Mouse (Mus musculus): ENCODE measurements around the gene Ranbp3l. TPM values are rescaled to one million over a fixed set of nuclear protein-coding genes. Genes with fewer than 3 reads are reported as not detected.

Gene Ranbp3l
- polyA plus RNA-seq (2021), result 7.7 TPM

- in situ Hi-C loops (cut with MboI; ENCODE audit: low pct_unique_long_range_greater_than_20kb), result no loop called here
- POLR2A ChIA-PET, result no interaction called here
- peak; percentile 63 for ATAC-seq
- DNase-seq (ENCODE audit: low read depth, low spot score), result no peak
- CTCF ChIA-PET, result interaction anchor here (2.4 kb wide), 1 partner anchor 10 kb away, joined by 8 read pairs; no protein-coding TSS in a partner anchor
- TF ChIP-seq CTCF (IDR thresholded peaks at IDR 0.05), result no peak
- no peaks in the 10 kb centered on the region for H3K27me3 ChIP-seq
These were observed at the start of gene Ranbp3l for GRCm38 (mm10) chr15:8967573-8968228. TSS of gene Ranbp3l (plus strand) at chr15:8967949.

DNA sequence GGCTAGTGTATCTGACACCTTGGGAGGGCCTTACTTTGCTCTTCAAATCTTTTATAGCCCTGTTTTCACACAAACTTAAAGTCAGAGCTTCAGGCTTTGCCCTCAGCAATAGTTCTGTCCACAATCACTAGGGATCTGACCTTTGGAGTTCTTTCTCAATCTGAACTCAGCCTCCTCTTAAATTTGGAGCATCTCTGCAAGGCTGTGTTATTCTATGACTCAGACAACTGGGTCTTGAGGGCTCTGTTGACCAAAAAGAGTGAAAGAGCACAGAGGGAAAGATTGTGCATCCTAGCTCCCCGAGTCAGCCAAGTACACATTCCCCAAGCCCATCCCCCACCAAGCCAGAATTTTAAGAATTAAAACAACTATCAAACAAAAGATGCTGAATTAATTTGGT is 37.7 kb upstream of the Ranbp3l start:
- no peaks in the 10 kb centered on the region for H3K27me3 ChIP-seq
- ChIA-PET CTCF (no interaction called here), POLR2A (no interaction called here)
- TF ChIP-seq CTCF (IDR thresholded peaks at IDR 0.05), result no peak
- DNase-seq (ENCODE audit: low read depth, low spot score) (no peak), ATAC-seq (no peak)
- in situ Hi-C loops (cut with MboI; ENCODE audit: low pct_unique_long_range_greater_than_20kb), result no loop called here

- POLR2A ChIA-PET, result no interaction called here
- DNase-seq (ENCODE audit: low read depth, low spot score) (no peak), ATAC-seq (no peak)
- in situ Hi-C loops (cut with MboI; ENCODE audit: low pct_unique_long_range_greater_than_20kb), result no loop called here
- no peaks in the 10 kb centered on the region for H3K27me3 ChIP-seq
- CTCF ChIA-PET, result no interaction called here
- no peak for TF ChIP-seq CTCF (IDR thresholded peaks at IDR 0.05)
These were observed 30.8 kb upstream of the Ranbp3l start for GRCm38 (mm10) chr15:8936911-8937310.

DNA sequence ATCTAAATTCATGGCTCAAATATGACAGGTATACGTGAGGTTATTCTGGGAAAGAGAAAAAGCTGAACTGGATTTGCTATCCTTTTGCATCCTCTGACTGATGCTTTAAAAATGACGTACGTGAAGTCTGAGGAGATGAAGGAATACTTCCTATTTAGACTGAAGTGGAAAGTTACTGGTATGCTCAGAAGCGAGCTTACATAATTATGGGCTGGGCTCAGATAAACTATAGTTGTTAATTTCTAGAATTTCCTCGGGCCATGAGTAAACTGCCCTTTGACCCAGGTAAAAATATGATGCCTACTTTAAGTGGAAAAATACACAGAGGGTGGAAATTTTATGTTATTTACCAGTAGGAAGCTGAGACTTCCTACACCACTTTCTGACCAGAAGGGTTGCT is 26.9 kb upstream of the Ranbp3l start:
- TF ChIP-seq CTCF (IDR thresholded peaks at IDR 0.05), result no peak
- DNase-seq (ENCODE audit: low read depth, low spot score) (no peak), ATAC-seq (no peak)
- in situ Hi-C loops (cut with MboI; ENCODE audit: low pct_unique_long_range_greater_than_20kb), result no loop called here
- ChIA-PET POLR2A (no interaction called here), CTCF (no interaction called here)
- H3K27me3 ChIP-seq, result no peaks in the 10 kb centered on the region

DNA sequence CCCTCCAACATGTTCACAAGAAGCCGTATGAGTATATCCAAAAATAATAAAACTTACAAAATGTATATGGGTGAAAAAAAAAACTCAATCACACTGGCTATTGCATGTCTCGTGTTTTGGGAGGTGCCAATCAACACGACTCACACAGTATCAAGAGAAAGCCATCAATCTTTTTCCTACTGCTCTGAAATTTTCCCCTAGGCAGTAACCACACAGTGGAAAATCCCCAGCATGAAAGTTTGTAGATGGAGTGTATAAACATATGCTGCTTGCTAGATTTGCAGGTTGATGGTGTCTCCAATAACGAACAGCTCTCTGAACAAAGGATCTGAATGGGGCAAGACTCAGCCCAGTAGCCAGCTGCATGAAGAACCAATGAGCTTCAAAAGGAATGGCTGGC is 16.9 kb upstream of the Ranbp3l start:
- POLR2A ChIA-PET, result no interaction called here
- no peaks in the 10 kb centered on the region for H3K27me3 ChIP-seq
- in situ Hi-C loops (cut with MboI; ENCODE audit: low pct_unique_long_range_greater_than_20kb), result no loop called here
- TF ChIP-seq CTCF (IDR thresholded peaks at IDR 0.05), result no peak
- CTCF ChIA-PET, result no interaction called here
- DNase-seq (ENCODE audit: low read depth, low spot score), result no peak
- no peak for ATAC-seq

- in situ Hi-C loops (cut with MboI; ENCODE audit: low pct_unique_long_range_greater_than_20kb), result no loop called here
- ChIA-PET POLR2A (no interaction called here), CTCF (interaction anchor here (0.6 to 1.2 kb wide), 2 partner anchors 29 to 335 kb away, joined by 3 to 4 read pairs; no protein-coding TSS in a partner anchor)
- H3K27me3 ChIP-seq, result no peaks in the 10 kb centered on the region
- peak; percentile 90 for TF ChIP-seq CTCF (IDR thresholded peaks at IDR 0.05)
- ATAC-seq (peak; percentile 96), DNase-seq (ENCODE audit: low read depth, low spot score) (no peak)
These were observed 4.4 kb upstream of the Ranbp3l start for GRCm38 (mm10) chr15:8963323-8963722.

GRCm38 (mm10) chr15:8968229-8968595 is 463 bp downstream of the Ranbp3l start:
- CTCF ChIA-PET, result interaction anchor here (2.4 kb wide), 1 partner anchor 10 kb away, joined by 8 read pairs; no protein-coding TSS in a partner anchor
- no peak for TF ChIP-seq CTCF (IDR thresholded peaks at IDR 0.05)
- in situ Hi-C loops (cut with MboI; ENCODE audit: low pct_unique_long_range_greater_than_20kb), result no loop called here
- no peaks in the 10 kb centered on the region for H3K27me3 ChIP-seq
- ATAC-seq (no peak), DNase-seq (ENCODE audit: low read depth, low spot score) (no peak)
- POLR2A ChIA-PET, result no interaction called here

- in situ Hi-C loops (cut with MboI; ENCODE audit: low pct_unique_long_range_greater_than_20kb), result no loop called here
- peaks cover 6% of the 10 kb centered on the region for H3K27me3 ChIP-seq
- TF ChIP-seq CTCF (IDR thresholded peaks at IDR 0.05), result no peak
- CTCF ChIA-PET, result interaction anchor here (2.4 kb wide), 1 partner anchor 9 kb away, joined by 8 read pairs; no protein-coding TSS in a partner anchor
- POLR2A ChIA-PET, result no interaction called here
- ATAC-seq (no peak), DNase-seq (ENCODE audit: low read depth, low spot score) (no peak)
These were observed 1.4 kb downstream of the Ranbp3l start for GRCm38 (mm10) chr15:8969061-8969635.

DNA sequence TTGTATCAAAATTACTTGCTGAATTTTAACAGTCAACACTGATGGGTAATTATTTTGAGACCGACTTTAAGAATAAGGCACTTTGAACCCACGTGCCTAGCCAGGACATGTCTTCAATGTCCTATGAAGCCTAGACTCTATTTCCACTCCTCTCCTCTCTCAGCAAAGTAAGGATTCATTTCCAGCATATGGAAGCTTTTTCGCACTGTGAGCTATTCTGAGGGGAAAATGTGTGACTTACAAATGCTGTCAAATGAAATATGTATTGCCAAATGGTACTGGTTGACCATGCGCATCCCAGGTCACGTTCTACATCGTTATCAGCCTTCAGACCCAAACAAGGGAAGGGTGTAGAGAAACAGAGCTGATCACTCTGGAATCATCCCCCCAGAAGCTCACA is 23.5 kb downstream of the Ranbp3l start:
- TF ChIP-seq CTCF (IDR thresholded peaks at IDR 0.05), result no peak
- DNase-seq (ENCODE audit: low read depth, low spot score), result no peak
- in situ Hi-C loops (cut with MboI; ENCODE audit: low pct_unique_long_range_greater_than_20kb), result no loop called here
- ATAC-seq, result no peak
- CTCF ChIA-PET, result interaction anchor here (1.1 to 1.3 kb wide), 2 partner anchors 13 to 30 kb away, joined by 3 read pairs; no protein-coding TSS in a partner anchor
- POLR2A ChIA-PET, result no interaction called here
- H3K27me3 ChIP-seq, result no peaks in the 10 kb centered on the region

DNA sequence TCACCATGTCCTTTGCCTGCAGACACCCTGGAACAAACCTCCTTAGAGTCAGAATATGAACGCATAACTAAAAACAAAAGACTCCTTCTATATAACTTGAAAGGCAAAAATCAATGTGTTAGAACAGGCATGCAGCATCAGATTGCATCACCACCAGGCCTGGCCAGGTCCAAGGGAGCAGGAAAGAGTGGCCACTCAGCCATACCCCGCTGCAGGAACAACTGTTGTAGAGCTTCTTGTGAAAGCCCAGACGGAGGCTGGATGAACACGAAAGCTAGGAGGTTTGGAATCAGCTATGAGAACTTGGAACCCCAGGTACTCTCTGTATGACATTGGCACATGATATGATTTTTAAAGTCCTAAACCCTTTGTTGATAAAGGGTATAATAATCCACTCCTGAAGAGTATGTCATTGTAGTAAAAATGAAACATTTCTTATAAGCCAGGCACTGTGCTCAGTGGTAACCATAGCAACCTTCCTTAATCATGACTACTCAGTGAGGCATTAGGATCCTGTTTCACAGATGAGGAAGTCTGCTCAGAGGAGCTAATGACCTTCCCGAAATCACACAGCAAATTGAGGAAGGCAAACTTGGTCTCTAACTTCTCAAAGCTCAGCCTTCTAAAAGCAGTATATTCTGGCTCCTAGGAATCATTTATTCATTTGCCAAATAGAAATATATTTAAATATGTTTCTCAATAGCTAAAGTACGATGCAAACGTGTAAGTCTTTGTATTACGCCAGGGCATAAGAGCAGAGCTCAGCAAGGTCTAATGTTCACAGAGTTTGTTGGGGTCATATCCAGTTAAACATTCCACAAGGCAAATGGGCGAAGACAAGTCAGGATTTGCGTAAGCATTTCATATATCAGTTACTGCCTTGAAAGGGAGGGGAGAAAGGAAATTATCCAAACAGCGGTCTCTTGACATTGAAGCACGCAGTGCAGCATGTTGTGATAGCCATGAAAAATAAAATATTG is 24.4 kb downstream of the Ranbp3l start:
- DNase-seq (ENCODE audit: low read depth, low spot score), result no peak
- no peak for TF ChIP-seq CTCF (IDR thresholded peaks at IDR 0.05)
- CTCF ChIA-PET, result interaction anchor here (0.8 to 1.3 kb wide), 5 partner anchors 12 to 31 kb away, joined by 3 to 4 read pairs (median 3); no protein-coding TSS in a partner anchor
- in situ Hi-C loops (cut with MboI; ENCODE audit: low pct_unique_long_range_greater_than_20kb), result no loop called here
- POLR2A ChIA-PET, result no interaction called here
- no peaks in the 10 kb centered on the region for H3K27me3 ChIP-seq
- no peak for ATAC-seq

Measured in Patski (cell line).